Mouse (Mus musculus) thymus, adult 2 months (tissue): ENCODE measurements around the gene Selenoo.

Experiments used
- CTCF ChIP-seq: fragments of 200-500 bp; IDR thresholded peaks from 2 replicates; pipeline ENCODE4 v1.5.1; 2012; ENCODE audit warnings: mild to moderate bottlenecking, control low read depth, low read length, moderate library complexity, borderline replicate concordance; ENCODE audit not compliant: control insufficient read depth, poor library complexity, insufficient read depth; ENCODE audit errors: extremely low read depth
- POLR2A ChIP-seq: fragments of 200-500 bp; IDR thresholded peaks from 2 replicates; pipeline ENCODE4 v1.6.1; 2012; ENCODE audit warnings: mild to moderate bottlenecking, low read length, control low read depth, moderate library complexity; ENCODE audit not compliant: control insufficient read depth, poor library complexity, insufficient read depth; ENCODE audit errors: extremely low read depth

GRCm38 (mm10) chr15:89063536-89063935 is 25.3 kb upstream of the Selenoo start:
- no peak for TF ChIP-seq CTCF
- no peak for TF ChIP-seq POLR2A
